Mouse (Mus musculus) stomach, embryonic 15.5 days (tissue): Measurements from ENCODE around the gene Palm. TPM values are rescaled to one million over a fixed set of nuclear protein-coding genes. Genes with fewer than 3 reads are reported as not detected.

ENCODE experiments used
- ATAC-seq: fragments of 200-750 bp; cut with Nextera tagmentation; 2 replicates; pipeline ENCODE4 v1.8.0; 2017; ENCODE audit warnings: low read depth, moderate number of reproducible peaks, moderate TSS enrichment; ENCODE audit not compliant: insufficient read depth, low FRiP score
- H3K27ac ChIP-seq: fragments of 300-500 bp; sonication (generic); 2 replicates; pipeline ENCODE4 v1.5.1; 2015; ENCODE audit warnings: mild to moderate bottlenecking, inconsistent platforms
- H3K27me3 ChIP-seq: fragments of 300-500 bp; sonication (generic); replicated peaks from 2 replicates; pipeline ENCODE4 v1.6.1; 2015; ENCODE audit warnings: inconsistent platforms
- H3K36me3 ChIP-seq: fragments of 300-500 bp; sonication (generic); 2 replicates; pipeline ENCODE4 v1.6.1; 2015; ENCODE audit warnings: inconsistent platforms
- H3K4me1 ChIP-seq: fragments of 300-500 bp; sonication (generic); 2 replicates; pipeline ENCODE4 v1.6.1; 2015; ENCODE audit warnings: inconsistent platforms
- H3K4me2 ChIP-seq: fragments of 300-500 bp; sonication (generic); 2 replicates; pipeline ENCODE4 v1.6.1; 2015; ENCODE audit warnings: mild to moderate bottlenecking, inconsistent platforms
- H3K4me3 ChIP-seq: fragments of 300-500 bp; sonication (generic); replicated peaks from 2 replicates; pipeline ENCODE4 v1.5.1; 2015; ENCODE audit warnings: inconsistent platforms
- H3K9ac ChIP-seq: fragments of 300-500 bp; sonication (generic); 2 replicates; pipeline ENCODE4 v1.6.1; 2015; ENCODE audit warnings: inconsistent platforms
- H3K9me3 ChIP-seq: fragments of 300-500 bp; sonication (generic); 2 replicates; pipeline ENCODE4 v1.6.1; 2016; ENCODE audit warnings: inconsistent platforms
- WGBS: fragments of 180-500 bp; shearing (Covaris S2); methylation state at CpG from one replicate; pipeline ENCODE4 v1.1.7; 2015; 5-methylcytosine and 5-hydroxymethylcytosine counted together
- polyA plus RNA-seq: library from polyadenylated mRNA; unstranded; fragments of >200 nt; fragmentation: Nextera tagmentation; extraction: Ambion mirVana; gene quantifications from 2 replicates; pipeline ENCODE4 v1.2.1, GENCODE M21; 2015

Gene Palm
- polyA plus RNA-seq, 1 experiment from 2014 or later = 54.1 TPM

GRCm38 (mm10) chr10:79789581-79789980, 3.8 kb upstream of the Palm start:
- peaks cover 7% of the 10 kb centered on the region for H3K4me1 ChIP-seq
- no peaks in the 10 kb centered on the region for H3K27me3 ChIP-seq
- H3K36me3 ChIP-seq = no peaks in the 10 kb centered on the region
- H3K27ac ChIP-seq = no peak overlapping the region
- no peak for ATAC-seq
- no peak overlapping the region for H3K4me3 ChIP-seq
- no peak overlapping the region for H3K4me2 ChIP-seq
- H3K9me3 ChIP-seq = no peaks in the 10 kb centered on the region
- WGBS = 59% methylated on average over 2 of the region's 2 CpGs
- no peak overlapping the region for H3K9ac ChIP-seq

- Histone ChIP-seq H3K4me1 (peaks cover 15% of the 10 kb centered on the region), H3K27ac (no peak within 1 kb of the TSS), H3K9me3 (no peaks in the 10 kb centered on the region), H3K4me2 (no peak within 1 kb of the TSS), H3K27me3 (no peaks in the 10 kb centered on the region), H3K36me3 (no peaks in the 10 kb centered on the region), H3K9ac (no peak within 1 kb of the TSS), H3K4me3 (no peak within 1 kb of the TSS)
- no peak for ATAC-seq
- WGBS = 76% methylated on average over 4 of the region's 4 CpGs
These were observed 2.5 kb upstream of the Palm start, which contains the start of gene Prss57 for GRCm38 (mm10) chr10:79790861-79791260. Gene Prss57, minus strand, starts transcription at chr10:79790961.

- Histone ChIP-seq H3K4me1 (peaks cover 21% of the 10 kb centered on the region), H3K9me3 (no peaks in the 10 kb centered on the region), H3K4me3 (no peak overlapping the region), H3K27me3 (no peaks in the 10 kb centered on the region), H3K9ac (no peak overlapping the region), H3K36me3 (no peaks in the 10 kb centered on the region), H3K4me2 (no peak overlapping the region), H3K27ac (no peak overlapping the region)
- WGBS = 77% methylated on average over 5 of the region's 5 CpGs
- no peak for ATAC-seq
These were observed 882 bp upstream of the Palm start for GRCm38 (mm10) chr10:79792339-79793040.

GRCm38 (mm10) chr10:79793738-79794490, 542 bp downstream of the Palm start:
- H3K4me3 ChIP-seq = peak overlapping the region; percentile 93
- H3K9me3 ChIP-seq = no peaks in the 10 kb centered on the region
- H3K9ac ChIP-seq = peak overlapping the region; percentile 95
- H3K4me1 ChIP-seq = peaks cover 23% of the 10 kb centered on the region
- WGBS = 3% methylated on average over 31 of the region's 38 CpGs
- H3K27me3 ChIP-seq = no peaks in the 10 kb centered on the region
- H3K4me2 ChIP-seq = peak overlapping the region; percentile 91
- H3K27ac ChIP-seq = peak overlapping the region; percentile 84
- ATAC-seq = no peak
- no peaks in the 10 kb centered on the region for H3K36me3 ChIP-seq

DNA sequence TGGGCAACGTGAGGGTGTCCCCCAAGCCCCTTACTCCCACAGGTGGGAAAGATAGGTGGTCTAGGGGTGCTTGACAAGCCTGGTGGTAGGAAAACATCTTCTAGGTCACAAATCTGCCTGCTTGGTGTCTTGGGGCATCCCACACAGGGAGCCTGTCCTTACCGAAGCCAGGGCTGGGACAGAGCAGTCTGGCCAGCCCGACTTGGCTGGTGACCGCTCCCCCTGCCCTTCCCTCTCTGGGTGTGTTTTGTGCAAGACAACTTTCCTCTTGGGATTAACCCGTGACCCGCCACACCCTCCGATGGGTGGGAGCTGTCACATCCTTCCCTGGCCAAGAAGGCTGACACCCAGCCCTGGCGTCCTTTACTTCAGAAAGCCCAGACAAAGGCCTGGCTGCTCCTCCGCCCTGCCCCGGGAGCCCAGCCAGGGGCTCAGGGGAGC, 1.1 kb downstream of the Palm start:
- 14% methylated on average over 10 of the region's 10 CpGs for WGBS
- no peaks in the 10 kb centered on the region for H3K9me3 ChIP-seq
- peak overlapping the region; percentile 95; the same call in 1 of the 2 replicates for H3K9ac ChIP-seq
- H3K27me3 ChIP-seq = no peaks in the 10 kb centered on the region
- peak overlapping the region; percentile 93 for H3K4me3 ChIP-seq
- peak overlapping the region; percentile 91 for H3K4me2 ChIP-seq
- peak; percentile 31; the same call in 1 of the 2 replicates for ATAC-seq
- no peaks in the 10 kb centered on the region for H3K36me3 ChIP-seq
- H3K27ac ChIP-seq = peak overlapping the region; percentile 84
- peaks cover 23% of the 10 kb centered on the region for H3K4me1 ChIP-seq

DNA sequence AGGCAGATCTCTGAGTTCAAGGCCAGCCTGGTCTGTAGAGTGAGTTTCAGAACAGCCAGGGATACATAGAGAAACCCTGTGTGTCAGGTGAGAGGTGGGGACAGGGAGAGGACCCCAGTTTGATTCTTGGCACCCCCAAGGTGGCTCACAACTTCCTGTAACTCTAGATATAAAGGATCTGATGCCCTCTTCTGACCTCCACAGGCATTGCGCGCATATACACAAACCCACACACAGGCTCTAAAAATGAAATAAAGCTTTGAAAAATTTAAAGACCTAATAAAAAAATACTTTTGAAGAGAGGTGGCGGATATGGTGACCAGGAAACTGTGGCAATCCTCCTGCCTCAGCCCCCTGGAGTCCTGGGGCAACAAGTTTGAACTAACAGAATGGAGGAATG, 2.5 kb downstream of the Palm start:
- no peaks in the 10 kb centered on the region for H3K9me3 ChIP-seq
- H3K27me3 ChIP-seq = no peaks in the 10 kb centered on the region
- peaks cover 23% of the 10 kb centered on the region for H3K4me1 ChIP-seq
- over 99% methylated on average over 3 of the region's 3 CpGs for WGBS
- no peak overlapping the region for H3K27ac ChIP-seq
- H3K4me2 ChIP-seq = no peak overlapping the region
- H3K9ac ChIP-seq = no peak overlapping the region
- no peak for ATAC-seq
- H3K36me3 ChIP-seq = no peaks in the 10 kb centered on the region
- no peak overlapping the region for H3K4me3 ChIP-seq

DNA sequence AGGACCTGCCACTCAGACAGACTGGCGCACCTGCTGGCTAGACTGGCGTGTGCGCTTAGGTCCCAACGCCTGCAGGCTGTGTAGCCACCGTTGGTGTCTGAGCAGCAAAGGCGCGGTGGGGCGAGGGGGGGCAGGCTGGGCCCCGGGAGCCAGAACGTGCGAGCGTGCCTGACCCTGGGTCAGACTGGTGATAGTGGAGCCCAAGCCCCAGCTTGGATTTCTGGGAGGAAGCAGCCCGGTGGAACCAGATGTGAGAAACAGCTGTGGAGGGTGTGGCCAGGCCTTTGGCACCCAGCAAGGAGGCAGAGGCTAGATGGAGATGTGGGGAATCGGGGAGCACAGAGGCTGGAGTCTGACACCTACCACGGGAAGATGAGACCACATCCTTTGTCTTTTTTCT, 4.0 kb downstream of the Palm start:
- ATAC-seq = no peak
- Histone ChIP-seq H3K9me3 (no peaks in the 10 kb centered on the region), H3K4me1 (peaks cover 28% of the 10 kb centered on the region), H3K27ac (no peak overlapping the region), H3K9ac (no peak overlapping the region), H3K27me3 (no peaks in the 10 kb centered on the region), H3K4me2 (no peak overlapping the region), H3K36me3 (no peaks in the 10 kb centered on the region), H3K4me3 (no peak overlapping the region)
- WGBS = 38% methylated on average over 15 of the region's 15 CpGs

DNA sequence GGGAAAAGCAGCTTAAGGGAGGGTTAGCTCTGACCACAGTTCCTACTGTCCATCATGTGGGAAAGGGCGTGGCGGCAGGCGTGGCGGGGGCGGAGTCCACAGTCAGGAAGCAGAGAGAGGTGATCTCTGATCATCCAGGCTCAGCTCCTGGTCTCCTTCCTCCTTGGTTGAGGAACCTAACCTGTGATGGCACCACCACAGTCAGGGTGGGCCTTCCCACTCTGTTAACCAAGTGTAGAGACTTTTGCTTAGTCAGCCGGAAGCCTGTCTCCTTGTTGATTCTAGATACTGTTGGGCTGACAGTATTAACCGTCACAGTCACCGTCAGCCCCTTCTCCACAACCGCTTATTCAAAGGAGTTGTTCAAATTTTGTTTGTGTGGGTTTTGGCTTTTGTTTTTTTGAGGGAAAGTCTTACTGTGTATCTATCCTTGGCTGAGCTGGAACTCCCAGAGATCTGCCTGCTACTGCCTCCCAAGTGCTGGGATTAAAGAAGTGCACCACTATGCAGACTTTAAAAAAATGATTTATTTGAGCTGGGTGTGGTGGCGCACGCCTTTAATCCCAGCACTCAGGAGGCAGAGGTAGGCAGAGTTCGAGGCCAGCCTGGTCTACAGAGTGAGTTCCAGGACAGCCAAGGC, 5.0 kb downstream of the Palm start:
- Histone ChIP-seq H3K4me1 (peaks cover 38% of the 10 kb centered on the region), H3K4me3 (no peak overlapping the region), H3K27me3 (no peaks in the 10 kb centered on the region), H3K4me2 (no peak overlapping the region), H3K36me3 (no peaks in the 10 kb centered on the region), H3K9me3 (no peaks in the 10 kb centered on the region), H3K9ac (no peak overlapping the region), H3K27ac (no peak overlapping the region)
- WGBS = 85% methylated on average over 12 of the region's 12 CpGs
- ATAC-seq = no peak

DNA sequence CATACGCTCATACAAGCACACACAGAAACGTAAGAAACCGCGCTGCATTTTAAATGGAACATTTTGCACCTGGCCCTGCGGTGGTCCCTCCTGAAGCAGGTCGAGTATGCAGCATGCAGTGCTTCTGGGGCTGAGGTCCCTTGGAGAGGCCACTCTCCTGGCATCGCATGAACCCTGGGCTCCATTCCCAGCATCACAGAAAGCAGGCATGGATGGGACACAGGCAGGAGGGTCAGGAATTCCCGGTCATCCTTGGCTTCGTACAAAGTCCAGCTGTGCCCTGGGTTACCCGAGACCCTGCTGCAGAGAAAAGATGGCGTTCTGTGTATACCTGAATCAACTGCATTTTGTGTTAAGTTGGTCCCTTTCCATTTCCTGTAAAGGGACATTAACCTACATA, 7.1 kb downstream of the Palm start:
- Histone ChIP-seq H3K4me1 (peaks cover 26% of the 10 kb centered on the region), H3K4me2 (no peak overlapping the region), H3K9me3 (no peaks in the 10 kb centered on the region), H3K27me3 (no peaks in the 10 kb centered on the region), H3K4me3 (no peak overlapping the region), H3K36me3 (no peaks in the 10 kb centered on the region), H3K27ac (no peak overlapping the region), H3K9ac (no peak overlapping the region)
- 68% methylated on average over 11 of the region's 11 CpGs for WGBS
- ATAC-seq = no peak

GRCm38 (mm10) chr10:79801837-79802236, 8.5 kb downstream of the Palm start:
- Histone ChIP-seq H3K4me2 (no peak overlapping the region), H3K36me3 (no peaks in the 10 kb centered on the region), H3K4me3 (no peak overlapping the region), H3K9me3 (no peaks in the 10 kb centered on the region), H3K4me1 (peaks cover 29% of the 10 kb centered on the region), H3K9ac (no peak overlapping the region), H3K27me3 (no peaks in the 10 kb centered on the region), H3K27ac (no peak overlapping the region)
- no peak for ATAC-seq
- WGBS = 54% methylated on average over 3 of the region's 3 CpGs

DNA sequence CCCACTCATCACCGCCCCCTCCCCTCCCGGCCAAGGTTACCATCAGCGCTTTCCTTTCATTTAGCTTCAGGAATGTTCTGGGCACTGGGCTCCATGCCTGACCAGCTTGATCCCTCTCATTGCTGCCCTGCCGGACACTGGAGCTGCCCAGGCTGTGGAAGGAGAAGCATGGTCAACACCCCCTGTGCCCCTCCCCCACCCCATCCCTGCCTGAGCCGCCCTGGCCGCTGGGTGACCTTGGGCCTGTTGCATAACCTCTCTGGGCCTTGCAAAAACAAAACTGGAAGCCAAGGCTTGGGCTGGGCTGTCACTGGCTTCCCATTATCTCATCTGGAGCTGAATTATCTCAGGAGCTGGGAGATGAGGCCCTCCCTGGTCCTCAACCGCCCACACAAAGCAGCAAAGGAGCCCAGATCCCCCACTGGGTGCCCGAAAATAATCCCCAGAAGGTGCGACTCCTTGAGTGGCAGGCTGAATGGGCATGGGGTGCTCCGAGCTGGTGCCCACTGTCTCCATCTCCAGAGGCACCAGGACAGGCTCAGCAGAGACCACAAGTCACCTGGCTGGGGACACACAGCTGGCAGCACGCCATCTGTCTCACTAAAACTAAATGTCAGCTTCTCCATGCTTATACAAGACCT, 9.1 kb downstream of the Palm start:
- H3K36me3 ChIP-seq = no peaks in the 10 kb centered on the region
- no peak overlapping the region for H3K27ac ChIP-seq
- H3K4me1 ChIP-seq = peaks cover 28% of the 10 kb centered on the region
- WGBS = 45% methylated on average over 11 of the region's 11 CpGs
- ATAC-seq = no peak
- H3K4me2 ChIP-seq = peak overlapping the region; percentile 3; the same call in 1 of the 2 replicates
- H3K4me3 ChIP-seq = no peak overlapping the region
- H3K27me3 ChIP-seq = no peaks in the 10 kb centered on the region
- no peak overlapping the region for H3K9ac ChIP-seq
- no peaks in the 10 kb centered on the region for H3K9me3 ChIP-seq
